Mouse (Mus musculus): ENCODE data around the gene C2cd4a. TPM values are rescaled to one million over a fixed set of nuclear protein-coding genes. Genes with fewer than 3 reads are reported as not detected.

Gene C2cd4a
- polyA plus RNA-seq, 1 experiment, result 0.02 TPM

GRCm38 (mm10) chr9:67860273-67860672 is 28.1 kb upstream of the C2cd4a start:
- H3K79me2 ChIP-seq (ENCODE audit: control insufficient read depth, insufficient read depth), result no peaks in the 10 kb centered on the region
- no peaks in the 10 kb centered on the region for H3K27me3 ChIP-seq (ENCODE audit: control insufficient read depth, insufficient read depth, insufficient read length)
- H3K36me3 ChIP-seq (ENCODE audit: control insufficient read depth, insufficient read depth), result no peaks in the 10 kb centered on the region
- TF ChIP-seq USF1 (IDR thresholded peaks at IDR 0.05; ENCODE audit: low read depth) (no peak), MAX (IDR thresholded peaks at IDR 0.05) (no peak), CEBPB (IDR thresholded peaks at IDR 0.05; ENCODE audit: low read depth) (no peak), FOSL1 (IDR thresholded peaks at IDR 0.05; ENCODE audit: insufficient read depth, low read length, poor library complexity, severe bottlenecking) (no peak), MYOD1 (IDR thresholded peaks at IDR 0.05; ENCODE audit: control insufficient read depth, insufficient read length, low read depth) (no peak), CTCF (IDR thresholded peaks at IDR 0.05; ENCODE audit: control insufficient read depth, insufficient read depth, insufficient read length) (no peak)
- no peak overlapping the region for H3ac ChIP-seq (ENCODE audit: control insufficient read depth, insufficient read length, low read depth)
- H3K79me3 ChIP-seq (ENCODE audit: low read depth), result no peaks in the 10 kb centered on the region
- no peak overlapping the region for H3K4me3 ChIP-seq (ENCODE audit: insufficient read depth, poor library complexity, severe bottlenecking)

- TF ChIP-seq MYOG (IDR thresholded peaks at IDR 0.05; ENCODE audit: control insufficient read depth, extremely low read depth, insufficient read length) (no peak), CTCF (IDR thresholded peaks at IDR 0.05; ENCODE audit: control insufficient read depth, insufficient read depth, insufficient read length) (no peak), CEBPB (IDR thresholded peaks at IDR 0.05; ENCODE audit: low read depth) (no peak), MYOD1 (IDR thresholded peaks at IDR 0.05; ENCODE audit: control insufficient read depth, insufficient read length, low read depth) (no peak), MAX (IDR thresholded peaks at IDR 0.05) (no peak), USF1 (IDR thresholded peaks at IDR 0.05; ENCODE audit: low read depth) (no peak), FOSL1 (IDR thresholded peaks at IDR 0.05; ENCODE audit: insufficient read depth, low read length, poor library complexity, severe bottlenecking) (no peak)
- Histone ChIP-seq H3K79me2 (ENCODE audit: control insufficient read depth, insufficient read depth) (no peaks in the 10 kb centered on the region), H3K4me3 (ENCODE audit: insufficient read depth, poor library complexity, severe bottlenecking) (no peak overlapping the region), H3ac (ENCODE audit: control insufficient read depth, insufficient read length, low read depth) (no peak overlapping the region), H3K79me3 (ENCODE audit: low read depth) (no peaks in the 10 kb centered on the region), H3K27me3 (ENCODE audit: control insufficient read depth, insufficient read depth, insufficient read length) (no peaks in the 10 kb centered on the region), H3K36me3 (ENCODE audit: control insufficient read depth, insufficient read depth) (no peaks in the 10 kb centered on the region)
These were observed 19.0 kb upstream of the C2cd4a start for GRCm38 (mm10) chr9:67851150-67851549.

DNA sequence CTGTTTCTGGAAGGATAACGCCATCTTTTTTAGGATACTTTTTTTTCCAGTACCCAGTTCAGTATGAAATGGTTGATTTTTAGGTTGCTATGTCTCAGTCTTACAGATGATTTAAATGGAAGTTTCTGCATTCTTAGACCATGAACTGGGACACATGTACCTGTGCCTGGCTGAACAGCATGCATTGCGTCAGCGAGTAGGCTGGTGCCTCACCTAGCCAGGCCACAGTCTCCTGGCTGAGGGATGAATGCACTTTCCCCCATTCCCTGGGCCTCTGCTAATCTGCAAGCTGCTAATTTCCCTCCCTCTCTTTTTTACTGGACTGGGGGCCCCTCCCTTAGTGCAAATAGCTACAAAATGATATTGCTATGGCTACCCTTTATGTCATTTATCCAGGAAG is 17.7 kb upstream of the C2cd4a start:
- no peak for TF ChIP-seq FOSL1 (IDR thresholded peaks at IDR 0.05; ENCODE audit: insufficient read depth, low read length, poor library complexity, severe bottlenecking)
- TF ChIP-seq MYOD1 (IDR thresholded peaks at IDR 0.05; ENCODE audit: control insufficient read depth, insufficient read length, low read depth), result no peak
- no peak for TF ChIP-seq MYOG (IDR thresholded peaks at IDR 0.05; ENCODE audit: control insufficient read depth, extremely low read depth, insufficient read length)
- TF ChIP-seq MAX (IDR thresholded peaks at IDR 0.05), result no peak
- no peak for TF ChIP-seq CEBPB (IDR thresholded peaks at IDR 0.05; ENCODE audit: low read depth)
- no peak for TF ChIP-seq USF1 (IDR thresholded peaks at IDR 0.05; ENCODE audit: low read depth)
- TF ChIP-seq CTCF (IDR thresholded peaks at IDR 0.05; ENCODE audit: control insufficient read depth, insufficient read depth, insufficient read length), result no peak
- H3K79me3 ChIP-seq (ENCODE audit: low read depth), result no peaks in the 10 kb centered on the region
- no peak overlapping the region for H3ac ChIP-seq (ENCODE audit: control insufficient read depth, insufficient read length, low read depth)
- H3K36me3 ChIP-seq (ENCODE audit: control insufficient read depth, insufficient read depth), result no peaks in the 10 kb centered on the region
- H3K79me2 ChIP-seq (ENCODE audit: control insufficient read depth, insufficient read depth), result no peaks in the 10 kb centered on the region
- H3K4me3 ChIP-seq (ENCODE audit: insufficient read depth, poor library complexity, severe bottlenecking), result no peak overlapping the region
- no peaks in the 10 kb centered on the region for H3K27me3 ChIP-seq (ENCODE audit: control insufficient read depth, insufficient read depth, insufficient read length)

DNA sequence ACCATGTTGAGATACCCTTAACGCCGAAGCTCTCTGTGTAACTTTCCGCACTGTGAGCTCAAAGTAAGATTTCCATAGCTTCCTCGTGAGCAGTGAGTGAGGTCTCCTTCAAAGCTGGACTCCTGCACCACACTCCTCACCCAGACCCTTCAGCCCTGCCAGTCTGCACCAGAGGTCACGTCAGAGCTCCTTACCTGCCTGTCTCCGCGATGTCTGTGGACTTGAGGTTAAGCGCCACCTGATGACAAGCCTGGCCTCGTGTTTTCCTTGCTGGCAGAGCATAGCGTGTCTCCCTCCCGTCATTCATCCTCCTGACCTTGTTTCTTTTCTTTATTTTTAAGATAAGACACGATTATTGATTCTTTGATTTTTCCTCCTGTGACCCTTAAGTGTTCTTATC is 17.3 kb upstream of the C2cd4a start:
- Histone ChIP-seq H3K36me3 (ENCODE audit: control insufficient read depth, insufficient read depth) (no peaks in the 10 kb centered on the region), H3ac (ENCODE audit: control insufficient read depth, insufficient read length, low read depth) (no peak overlapping the region), H3K4me3 (ENCODE audit: insufficient read depth, poor library complexity, severe bottlenecking) (no peak overlapping the region), H3K27me3 (ENCODE audit: control insufficient read depth, insufficient read depth, insufficient read length) (no peaks in the 10 kb centered on the region), H3K79me3 (ENCODE audit: low read depth) (no peaks in the 10 kb centered on the region), H3K79me2 (ENCODE audit: control insufficient read depth, insufficient read depth) (no peaks in the 10 kb centered on the region)
- TF ChIP-seq FOSL1 (IDR thresholded peaks at IDR 0.05; ENCODE audit: insufficient read depth, low read length, poor library complexity, severe bottlenecking) (no peak), MYOD1 (IDR thresholded peaks at IDR 0.05; ENCODE audit: control insufficient read depth, insufficient read length, low read depth) (no peak), MYOG (IDR thresholded peaks at IDR 0.05; ENCODE audit: control insufficient read depth, extremely low read depth, insufficient read length) (no peak), USF1 (IDR thresholded peaks at IDR 0.05; ENCODE audit: low read depth) (no peak), CEBPB (IDR thresholded peaks at IDR 0.05; ENCODE audit: low read depth) (no peak), CTCF (IDR thresholded peaks at IDR 0.05; ENCODE audit: control insufficient read depth, insufficient read depth, insufficient read length) (no peak), MAX (IDR thresholded peaks at IDR 0.05) (no peak)

GRCm38 (mm10) chr9:67847606-67848005 is 15.5 kb upstream of the C2cd4a start:
- Histone ChIP-seq H3K79me3 (ENCODE audit: low read depth) (no peaks in the 10 kb centered on the region), H3ac (ENCODE audit: control insufficient read depth, insufficient read length, low read depth) (no peak overlapping the region), H3K4me3 (ENCODE audit: insufficient read depth, poor library complexity, severe bottlenecking) (no peak overlapping the region), H3K27me3 (ENCODE audit: control insufficient read depth, insufficient read depth, insufficient read length) (no peaks in the 10 kb centered on the region), H3K36me3 (ENCODE audit: control insufficient read depth, insufficient read depth) (no peaks in the 10 kb centered on the region), H3K79me2 (ENCODE audit: control insufficient read depth, insufficient read depth) (no peaks in the 10 kb centered on the region)
- TF ChIP-seq FOSL1 (IDR thresholded peaks at IDR 0.05; ENCODE audit: insufficient read depth, low read length, poor library complexity, severe bottlenecking) (no peak), MYOD1 (IDR thresholded peaks at IDR 0.05; ENCODE audit: control insufficient read depth, insufficient read length, low read depth) (no peak), MAX (IDR thresholded peaks at IDR 0.05) (no peak), MYOG (IDR thresholded peaks at IDR 0.05; ENCODE audit: control insufficient read depth, extremely low read depth, insufficient read length) (no peak), USF1 (IDR thresholded peaks at IDR 0.05; ENCODE audit: low read depth) (no peak), CEBPB (IDR thresholded peaks at IDR 0.05; ENCODE audit: low read depth) (no peak), CTCF (IDR thresholded peaks at IDR 0.05; ENCODE audit: control insufficient read depth, insufficient read depth, insufficient read length) (no peak)

DNA sequence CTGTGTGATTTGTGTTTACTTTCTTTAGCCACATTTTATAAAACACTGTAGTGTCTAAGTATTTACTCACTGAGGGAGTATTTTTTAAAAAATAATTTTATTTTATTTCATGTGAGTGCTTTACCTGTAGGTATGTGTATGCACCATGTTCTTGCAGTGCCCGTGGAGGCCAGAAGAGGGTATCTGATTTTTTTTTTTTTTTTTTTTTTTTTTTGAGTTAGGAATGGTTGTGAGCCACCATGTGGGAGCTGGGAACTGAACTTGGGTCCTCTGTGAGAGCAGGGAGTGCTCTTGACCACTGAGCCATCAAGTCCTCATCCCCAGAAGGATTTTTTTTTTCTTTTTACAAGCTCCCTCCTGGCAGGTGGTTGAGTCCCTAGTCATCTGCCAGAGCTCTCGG is 14.0 kb upstream of the C2cd4a start:
- H3ac ChIP-seq (ENCODE audit: control insufficient read depth, insufficient read length, low read depth), result no peak overlapping the region
- H3K27me3 ChIP-seq (ENCODE audit: control insufficient read depth, insufficient read depth, insufficient read length), result no peaks in the 10 kb centered on the region
- H3K79me3 ChIP-seq (ENCODE audit: low read depth), result no peaks in the 10 kb centered on the region
- H3K79me2 ChIP-seq (ENCODE audit: control insufficient read depth, insufficient read depth), result no peaks in the 10 kb centered on the region
- TF ChIP-seq USF1 (IDR thresholded peaks at IDR 0.05; ENCODE audit: low read depth) (no peak), FOSL1 (IDR thresholded peaks at IDR 0.05; ENCODE audit: insufficient read depth, low read length, poor library complexity, severe bottlenecking) (no peak), CEBPB (IDR thresholded peaks at IDR 0.05; ENCODE audit: low read depth) (no peak), CTCF (IDR thresholded peaks at IDR 0.05; ENCODE audit: control insufficient read depth, insufficient read depth, insufficient read length) (no peak), MYOG (IDR thresholded peaks at IDR 0.05; ENCODE audit: control insufficient read depth, extremely low read depth, insufficient read length) (no peak), MYOD1 (IDR thresholded peaks at IDR 0.05; ENCODE audit: control insufficient read depth, insufficient read length, low read depth) (no peak)
- H3K4me3 ChIP-seq (ENCODE audit: insufficient read depth, poor library complexity, severe bottlenecking), result no peak overlapping the region
- no peaks in the 10 kb centered on the region for H3K36me3 ChIP-seq (ENCODE audit: control insufficient read depth, insufficient read depth)

Data from C2C12 (cell line).